Mouse (Mus musculus): Measurements from ENCODE around the gene Prex1. TPM values are rescaled to one million over a fixed set of nuclear protein-coding genes. Genes with fewer than 3 reads are reported as not detected.

The Prex1 gene
- polyA plus RNA-seq, 1 experiment, result 4.7 TPM

DNA sequence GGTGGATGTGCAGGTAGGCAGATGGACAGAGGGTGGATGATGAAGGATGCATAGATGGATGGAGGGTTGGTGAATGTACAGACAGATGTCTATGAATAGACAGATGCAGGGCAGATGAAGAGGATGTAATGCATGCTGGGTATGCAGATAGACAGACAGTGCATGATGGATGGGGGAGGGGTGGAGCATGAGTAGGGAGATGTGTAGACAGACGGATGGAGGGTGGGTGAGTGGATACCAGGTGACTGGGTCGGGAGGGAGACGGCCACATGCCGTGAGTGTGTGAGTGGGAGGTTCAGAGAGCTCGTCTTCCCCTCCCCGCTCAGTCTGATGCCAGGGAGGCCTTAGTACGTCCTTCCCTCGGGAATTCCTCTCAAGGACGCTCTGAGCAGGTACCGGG is 134.3 kb downstream of the Prex1 start:
- TF ChIP-seq TAL1 (IDR thresholded peaks at IDR 0.05; ENCODE audit: low read length), result no peak
- TF ChIP-seq GATA1 (IDR thresholded peaks at IDR 0.05; ENCODE audit: low read length), result no peak
- H3K4me1 ChIP-seq (ENCODE audit: control insufficient read depth), result no peaks in the 10 kb centered on the region; the same call in 1 of the 2 replicates
- H3K27me3 ChIP-seq (ENCODE audit: control insufficient read depth), result no peaks in the 10 kb centered on the region
- no peaks in the 10 kb centered on the region for H3K9me3 ChIP-seq (ENCODE audit: control insufficient read depth, low read length)
- peaks cover 96% of the 10 kb centered on the region for H3K36me3 ChIP-seq (ENCODE audit: control insufficient read depth)
- H3K4me3 ChIP-seq (replicated peaks), result no peak overlapping the region

DNA sequence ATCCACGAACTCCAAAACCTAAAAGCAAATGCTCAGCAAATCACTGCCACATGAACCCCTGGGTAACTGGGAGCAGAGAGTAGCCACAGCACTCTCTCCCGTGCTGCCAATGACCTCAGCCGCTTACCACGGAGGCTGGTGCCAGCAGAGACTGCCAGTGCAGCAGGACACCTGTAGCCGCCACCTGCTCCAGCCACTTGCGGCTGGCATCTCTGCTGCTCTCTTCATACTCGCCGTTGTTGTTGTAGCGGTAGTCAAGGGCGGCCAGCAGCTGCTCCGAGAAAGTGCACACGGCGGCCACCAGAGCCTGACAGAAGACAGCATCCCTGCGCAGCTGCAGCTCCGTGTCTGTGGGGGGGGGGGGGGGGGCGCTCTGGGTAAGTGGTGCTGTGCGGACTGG is 138.2 kb downstream of the Prex1 start:
- no peaks in the 10 kb centered on the region for H3K9me3 ChIP-seq (ENCODE audit: control insufficient read depth, low read length)
- no peak for TF ChIP-seq GATA1 (IDR thresholded peaks at IDR 0.05; ENCODE audit: low read length)
- TF ChIP-seq TAL1 (IDR thresholded peaks at IDR 0.05; ENCODE audit: low read length), result no peak
- no peaks in the 10 kb centered on the region for H3K27me3 ChIP-seq (ENCODE audit: control insufficient read depth)
- peaks cover 95% of the 10 kb centered on the region for H3K36me3 ChIP-seq (ENCODE audit: control insufficient read depth)
- no peak overlapping the region for H3K4me3 ChIP-seq (replicated peaks)
- H3K4me1 ChIP-seq (ENCODE audit: control insufficient read depth), result peaks cover 13% of the 10 kb centered on the region

DNA sequence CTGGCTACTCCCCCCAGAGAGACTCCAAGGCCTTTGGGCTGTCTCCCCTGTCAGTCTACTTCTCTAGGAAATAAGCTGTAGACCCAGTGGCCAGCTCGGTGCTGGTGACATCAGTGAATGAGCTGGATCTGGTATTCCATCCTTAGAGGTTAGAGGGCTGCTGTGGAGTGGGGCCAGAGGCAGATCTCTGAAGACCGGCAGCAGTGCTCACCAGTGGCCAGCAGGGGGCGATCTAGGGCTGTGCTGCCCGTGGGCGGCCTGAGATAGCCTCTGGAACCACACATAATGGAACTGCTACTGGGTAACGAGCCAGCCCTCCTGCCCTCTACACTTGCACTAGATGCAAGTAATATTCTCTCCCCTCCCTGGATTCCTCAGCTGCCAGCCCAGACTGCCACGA is 138.7 kb downstream of the Prex1 start:
- peaks cover 13% of the 10 kb centered on the region for H3K4me1 ChIP-seq (ENCODE audit: control insufficient read depth)
- peaks cover 95% of the 10 kb centered on the region for H3K36me3 ChIP-seq (ENCODE audit: control insufficient read depth)
- no peak for TF ChIP-seq TAL1 (IDR thresholded peaks at IDR 0.05; ENCODE audit: low read length)
- TF ChIP-seq GATA1 (IDR thresholded peaks at IDR 0.05; ENCODE audit: low read length), result no peak
- no peaks in the 10 kb centered on the region for H3K27me3 ChIP-seq (ENCODE audit: control insufficient read depth)
- no peak overlapping the region for H3K4me3 ChIP-seq (replicated peaks)
- no peaks in the 10 kb centered on the region for H3K9me3 ChIP-seq (ENCODE audit: control insufficient read depth, low read length)

DNA sequence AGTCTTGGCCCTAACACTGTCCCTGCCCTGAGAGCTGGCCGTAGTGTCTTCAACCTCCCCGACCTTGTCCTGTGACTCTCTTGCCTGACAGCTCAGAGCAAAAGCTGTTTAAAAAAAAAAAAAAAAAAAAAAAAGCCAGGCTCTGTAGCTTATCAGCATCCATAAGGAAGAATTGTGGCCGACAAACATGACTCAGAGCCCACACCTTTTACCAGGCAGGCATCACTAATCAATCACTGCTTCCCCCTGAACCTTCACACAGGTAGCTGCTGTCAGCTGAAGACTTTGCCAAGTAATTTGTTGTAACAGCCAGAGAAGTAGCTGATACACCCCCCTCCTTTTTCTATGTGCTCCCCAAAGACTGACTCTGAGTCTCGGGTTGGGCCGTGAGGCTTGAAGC is 140.0 kb downstream of the Prex1 start:
- Histone ChIP-seq H3K27me3 (ENCODE audit: control insufficient read depth) (no peaks in the 10 kb centered on the region), H3K9me3 (ENCODE audit: control insufficient read depth, low read length) (no peaks in the 10 kb centered on the region), H3K36me3 (ENCODE audit: control insufficient read depth) (peaks cover 98% of the 10 kb centered on the region), H3K4me1 (ENCODE audit: control insufficient read depth) (peaks cover 13% of the 10 kb centered on the region), H3K4me3 (replicated peaks) (no peak overlapping the region)
- no peak for TF ChIP-seq GATA1 (IDR thresholded peaks at IDR 0.05; ENCODE audit: low read length)

DNA sequence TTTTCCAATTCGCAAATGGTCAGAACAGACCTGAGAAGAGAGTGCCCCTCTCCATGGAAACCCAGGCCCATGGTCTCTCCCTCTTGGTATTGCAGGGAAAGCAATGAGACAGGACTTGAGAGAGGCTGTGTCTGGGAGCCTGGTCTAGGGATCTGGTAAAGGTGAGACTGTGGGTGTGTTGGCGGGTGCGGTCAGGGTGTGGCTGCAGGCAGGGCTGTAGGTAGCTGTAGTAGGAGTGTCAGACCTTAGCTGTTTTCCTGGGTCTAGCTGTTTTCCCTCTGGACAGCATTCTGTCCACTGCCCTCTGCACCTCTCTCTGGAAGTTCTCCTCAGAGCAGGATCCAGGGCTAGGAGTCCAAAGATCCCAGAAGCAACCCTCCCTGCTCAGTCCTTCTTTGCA is 141.3 kb downstream of the Prex1 start:
- TF ChIP-seq GATA1 (IDR thresholded peaks at IDR 0.05; ENCODE audit: low read length), result no peak
- no peak for TF ChIP-seq TAL1 (IDR thresholded peaks at IDR 0.05; ENCODE audit: low read length)
- Histone ChIP-seq H3K4me1 (ENCODE audit: control insufficient read depth) (peaks cover 13% of the 10 kb centered on the region), H3K9me3 (ENCODE audit: control insufficient read depth, low read length) (no peaks in the 10 kb centered on the region), H3K4me3 (replicated peaks) (no peak overlapping the region), H3K36me3 (ENCODE audit: control insufficient read depth) (peaks cover 98% of the 10 kb centered on the region), H3K27me3 (ENCODE audit: control insufficient read depth) (no peaks in the 10 kb centered on the region)

DNA sequence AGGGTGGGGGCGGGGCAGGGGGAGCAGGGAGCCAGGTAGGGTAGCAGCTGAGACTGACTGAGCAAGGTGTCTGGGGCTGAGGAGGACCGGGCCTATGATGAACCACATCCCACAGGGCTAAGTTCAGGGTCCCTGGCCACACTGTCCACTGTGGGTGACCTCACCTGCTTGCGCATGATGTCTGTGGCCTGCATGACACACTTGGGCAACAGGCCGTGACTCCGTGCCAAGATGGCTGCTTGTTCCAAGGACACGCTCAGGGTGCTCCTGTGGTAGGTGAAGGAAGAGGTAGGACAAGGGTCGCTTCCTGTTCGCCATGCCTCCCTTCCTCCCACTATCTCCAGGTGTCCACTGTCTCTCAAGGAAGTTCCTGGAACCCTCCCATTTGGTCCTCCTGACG is 144.4 kb downstream of the Prex1 start:
- H3K9me3 ChIP-seq (ENCODE audit: control insufficient read depth, low read length), result no peaks in the 10 kb centered on the region
- TF ChIP-seq TAL1 (IDR thresholded peaks at IDR 0.05; ENCODE audit: low read length), result no peak
- TF ChIP-seq GATA1 (IDR thresholded peaks at IDR 0.05; ENCODE audit: low read length), result no peak
- no peak overlapping the region for H3K4me3 ChIP-seq (replicated peaks)
- H3K36me3 ChIP-seq (ENCODE audit: control insufficient read depth), result peaks cover 89% of the 10 kb centered on the region
- H3K27me3 ChIP-seq (ENCODE audit: control insufficient read depth), result no peaks in the 10 kb centered on the region
- peaks cover 13% of the 10 kb centered on the region for H3K4me1 ChIP-seq (ENCODE audit: control insufficient read depth)

DNA sequence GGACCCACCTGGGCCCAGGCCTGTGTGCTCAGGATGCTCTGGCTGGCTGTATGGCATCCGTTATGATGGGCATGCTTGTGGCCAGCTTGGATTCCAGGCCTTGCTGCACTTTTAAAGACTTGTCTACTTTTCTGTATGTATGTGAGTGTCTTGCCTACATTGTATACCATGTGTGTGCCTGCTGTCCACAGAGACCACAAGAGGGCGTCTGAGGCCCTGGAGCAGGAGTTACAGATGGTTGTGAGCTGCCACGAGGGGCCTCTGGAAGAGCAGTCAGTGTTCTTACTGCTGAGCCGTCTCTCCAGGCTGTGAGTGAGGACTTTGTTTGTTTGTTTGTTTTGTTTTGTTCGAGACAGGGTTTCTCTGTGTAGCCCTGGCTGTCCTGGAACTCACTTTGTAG is 148.1 kb downstream of the Prex1 start:
- no peaks in the 10 kb centered on the region for H3K27me3 ChIP-seq (ENCODE audit: control insufficient read depth)
- no peak overlapping the region for H3K4me3 ChIP-seq (replicated peaks)
- H3K36me3 ChIP-seq (ENCODE audit: control insufficient read depth), result peaks cover 53% of the 10 kb centered on the region
- H3K4me1 ChIP-seq (ENCODE audit: control insufficient read depth), result no peaks in the 10 kb centered on the region; the same call in 1 of the 2 replicates
- TF ChIP-seq GATA1 (IDR thresholded peaks at IDR 0.05; ENCODE audit: low read length) (no peak), TAL1 (IDR thresholded peaks at IDR 0.05; ENCODE audit: low read length) (no peak)
- no peaks in the 10 kb centered on the region for H3K9me3 ChIP-seq (ENCODE audit: control insufficient read depth, low read length)

DNA sequence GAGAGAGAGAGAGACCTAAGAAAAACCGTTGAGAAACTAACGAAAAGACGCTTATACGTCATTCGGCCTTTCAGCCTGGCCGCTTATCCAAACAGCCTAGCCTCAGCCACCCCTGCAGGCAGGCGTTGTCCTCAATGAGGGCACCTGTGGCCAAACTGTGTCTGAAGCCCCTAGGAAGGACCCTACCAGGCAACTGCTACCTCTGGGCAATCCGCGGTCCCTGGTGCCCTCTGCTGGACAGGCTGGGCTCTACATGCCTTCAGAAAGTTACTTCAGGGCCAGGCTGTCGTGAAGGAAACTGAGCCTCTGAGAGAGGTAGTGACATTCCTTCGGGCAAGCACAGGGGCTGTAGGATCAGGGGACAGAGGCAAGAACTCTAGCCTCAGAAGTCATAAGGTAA is 149.2 kb downstream of the Prex1 start:
- H3K4me3 ChIP-seq (replicated peaks), result no peak overlapping the region

DNA sequence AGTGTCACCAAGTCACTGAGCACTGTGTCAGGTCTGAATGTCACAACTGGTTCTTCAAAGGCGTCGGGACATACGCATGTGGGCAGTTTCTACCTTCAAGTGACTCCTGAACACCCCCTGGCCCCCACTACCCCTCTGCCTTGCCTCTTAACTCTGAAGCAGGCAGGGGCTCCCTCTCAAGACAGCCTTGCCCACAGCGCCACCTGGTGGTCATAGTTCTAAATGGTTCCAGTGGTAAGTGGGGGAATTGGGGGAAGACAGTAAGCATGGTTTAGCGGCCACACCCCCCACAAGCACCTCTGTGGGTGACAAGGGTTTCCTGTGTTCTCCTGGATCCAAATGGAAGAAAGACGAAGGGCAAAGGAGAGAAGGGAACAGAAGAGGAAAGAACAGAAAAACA is 149.7 kb downstream of the Prex1 start:
- H3K9me3 ChIP-seq (ENCODE audit: control insufficient read depth, low read length), result no peaks in the 10 kb centered on the region
- H3K4me3 ChIP-seq (replicated peaks), result no peak overlapping the region
- no peaks in the 10 kb centered on the region for H3K27me3 ChIP-seq (ENCODE audit: control insufficient read depth)
- peaks cover 37% of the 10 kb centered on the region for H3K36me3 ChIP-seq (ENCODE audit: control insufficient read depth)
- H3K4me1 ChIP-seq (ENCODE audit: control insufficient read depth), result no peaks in the 10 kb centered on the region; the same call in 1 of the 2 replicates
- TF ChIP-seq GATA1 (IDR thresholded peaks at IDR 0.05; ENCODE audit: low read length) (no peak), TAL1 (IDR thresholded peaks at IDR 0.05; ENCODE audit: low read length) (no peak)

More for the DNA sequence above, 149.2 kb downstream of the Prex1 start:
- peaks cover 42% of the 10 kb centered on the region for H3K36me3 ChIP-seq (ENCODE audit: control insufficient read depth)
- no peaks in the 10 kb centered on the region for H3K27me3 ChIP-seq (ENCODE audit: control insufficient read depth)
- H3K9me3 ChIP-seq (ENCODE audit: control insufficient read depth, low read length), result no peaks in the 10 kb centered on the region
- no peak for TF ChIP-seq GATA1 (IDR thresholded peaks at IDR 0.05; ENCODE audit: low read length)
- no peak for TF ChIP-seq TAL1 (IDR thresholded peaks at IDR 0.05; ENCODE audit: low read length)
- H3K4me1 ChIP-seq (ENCODE audit: control insufficient read depth), result no peaks in the 10 kb centered on the region; the same call in 1 of the 2 replicates

DNA sequence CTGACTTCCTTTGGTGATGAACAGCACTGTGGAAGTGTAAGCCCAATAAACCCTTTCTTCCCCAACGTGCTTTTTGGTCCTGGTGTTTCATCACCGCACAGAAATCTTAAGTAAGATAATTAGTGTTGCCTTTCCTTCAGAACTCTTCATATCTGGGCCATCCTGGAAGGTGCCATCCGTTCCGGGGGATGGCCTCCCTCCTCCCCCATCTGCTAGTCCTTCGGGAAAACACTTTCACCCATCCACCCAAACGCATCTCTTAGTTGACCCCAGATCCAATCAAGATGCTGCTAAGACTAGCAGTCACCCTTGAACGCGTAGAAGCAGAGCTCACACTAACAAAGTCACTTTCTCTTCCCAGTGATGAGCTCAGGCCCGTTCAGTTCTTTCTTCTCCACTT is 150.6 kb downstream of the Prex1 start:
- Histone ChIP-seq H3K4me3 (replicated peaks) (no peak overlapping the region), H3K27me3 (ENCODE audit: control insufficient read depth) (no peaks in the 10 kb centered on the region), H3K4me1 (ENCODE audit: control insufficient read depth) (no peaks in the 10 kb centered on the region; the same call in 1 of the 2 replicates), H3K9me3 (ENCODE audit: control insufficient read depth, low read length) (no peaks in the 10 kb centered on the region), H3K36me3 (ENCODE audit: control insufficient read depth) (peaks cover 29% of the 10 kb centered on the region)
- TF ChIP-seq TAL1 (IDR thresholded peaks at IDR 0.05; ENCODE audit: low read length) (no peak), GATA1 (IDR thresholded peaks at IDR 0.05; ENCODE audit: low read length) (no peak)

Data from erythroblast, embryonic 14.5 days (primary cell).